Comparison of ENCODE assay signal across 8 mouse cellular contexts in the genomic region with DNA sequence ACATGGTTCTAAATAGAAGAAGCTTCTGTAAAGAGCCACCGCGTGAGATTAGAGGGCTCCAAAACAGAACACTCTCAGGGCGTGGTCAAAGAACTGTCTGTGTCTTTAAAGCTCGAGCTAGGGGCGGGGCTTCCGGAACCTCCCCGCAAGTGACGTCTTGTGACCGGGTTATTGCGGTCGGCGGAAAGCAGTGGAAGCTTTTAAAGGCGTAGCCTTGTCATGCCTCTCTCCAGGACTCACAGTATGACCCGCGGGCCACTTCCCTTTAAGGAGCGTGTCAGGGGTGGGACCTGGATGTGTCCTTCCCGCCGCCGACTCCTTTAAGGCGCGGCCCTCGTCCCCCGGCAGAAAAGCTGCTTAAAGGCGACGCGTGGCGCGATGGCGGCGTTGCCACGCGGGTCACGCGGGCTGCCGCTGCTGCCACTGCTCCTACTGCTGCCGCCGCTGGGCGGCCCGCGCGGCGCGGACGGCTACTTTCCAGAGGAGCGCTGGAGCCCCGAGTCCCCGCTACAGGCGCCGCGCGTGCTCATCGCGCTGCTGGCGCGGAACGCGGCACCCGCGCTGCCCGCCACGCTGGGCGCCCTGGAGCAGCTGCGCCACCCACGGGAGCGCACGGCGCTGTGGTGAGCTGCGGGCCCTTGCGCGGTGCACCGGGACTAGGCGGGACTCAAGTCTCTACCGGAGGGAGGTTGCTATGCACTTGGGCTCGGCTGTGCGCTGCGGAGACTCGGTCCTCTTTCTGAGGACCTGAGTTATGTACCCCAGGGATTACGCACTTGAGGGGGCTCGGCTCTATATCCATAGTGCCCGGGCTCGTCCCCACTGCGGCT. TPM values are rescaled to one million over a fixed set of nuclear protein-coding genes. Genes with fewer than 3 reads are reported as not detected.
A peak's percentile ranks its signal among the peaks of the same experiment; 100 is the strongest.
DNase-seq lines count a peak whose midpoint lies in the region; ATAC-seq lines count a peak whose summit lies in the region.

Colgalt1 (plus strand) TSS at position 177 of the 830 bp plus-strand sequence.

- peak; percentile 99 for ATAC-seq in inflammation-experienced regulatory T-cells, adult 6 months
- peak; percentile 98 for ATAC-seq in megakaryocyte-erythroid progenitor cell, adult 5-6 weeks (replicated peaks; ENCODE audit: low FRiP score, low TSS enrichment, poor library complexity, severe bottlenecking)

- peak; percentile 98 to 99 for DNase-seq in adrenal gland, adult (ENCODE audit: inconsistent age in 2 of 2, low spot score in 1 of 2)
- peak; percentile 100 for DNase-seq in embryo, embryonic 10.5 days (ENCODE audit: low spot score)
- DNase-seq in gastrocnemius, postnatal 14 days: peak; percentile 95
- peak; percentile 97 for DNase-seq in left cerebral cortex, postnatal 10 days (ENCODE audit: extremely low spot score in 1 of 2, low spot score in 2 of 2)
- DNase-seq in right cerebral cortex, postnatal 25 days: peak; percentile 97
- peak; percentile 95 to 96 for DNase-seq in urinary bladder, postnatal 4 days (ENCODE audit: low spot score in 2 of 2)

- intact Hi-C loops in gastrocnemius, postnatal 14 days (cut with DNase I; ENCODE audit: low total_unique reads): no loop called here
- intact Hi-C loops in left cerebral cortex, postnatal 10 days (cut with DNase I): no loop called here

RNA-seq across cellular contexts. Expression of gene Colgalt1, which starts in this region (rescaled TPM):
- total RNA-seq in gastrocnemius, postnatal 14 days (2021): 10 to 100 TPM; 35.6 to 39.3 TPM
- 10 to 100 TPM in 2 of 3 experiments, 1 to 10 TPM in 1; 8.7 to 14.8 (median 13.6) TPM for polyA plus RNA-seq in inflammation-experienced regulatory T-cells, adult 6 months (2017; shearing (Covaris generic))
- total RNA-seq in left cerebral cortex, postnatal 10 days (2021): 10 to 100 TPM; 65.9 to 71.6 TPM
- total RNA-seq in megakaryocyte-erythroid progenitor cell, adult 5-6 weeks (2014; fragmentation: Nextera tagmentation): 55.8 and 58.0 TPM in 2 replicates
- 40.1 and 44.4 TPM in 2 replicates for total RNA-seq in megakaryocyte-erythroid progenitor cell, adult 5-6 weeks (2017)

Comparison
In these comparisons a context has a peak if more than half of its experiments do, and no peak if none do; other contexts are left out.
1. Peak in every context shown above with its lines: DNase-seq and ATAC-seq.